20 mouse cellular contexts compared by ENCODE assay signal in the genomic region with DNA sequence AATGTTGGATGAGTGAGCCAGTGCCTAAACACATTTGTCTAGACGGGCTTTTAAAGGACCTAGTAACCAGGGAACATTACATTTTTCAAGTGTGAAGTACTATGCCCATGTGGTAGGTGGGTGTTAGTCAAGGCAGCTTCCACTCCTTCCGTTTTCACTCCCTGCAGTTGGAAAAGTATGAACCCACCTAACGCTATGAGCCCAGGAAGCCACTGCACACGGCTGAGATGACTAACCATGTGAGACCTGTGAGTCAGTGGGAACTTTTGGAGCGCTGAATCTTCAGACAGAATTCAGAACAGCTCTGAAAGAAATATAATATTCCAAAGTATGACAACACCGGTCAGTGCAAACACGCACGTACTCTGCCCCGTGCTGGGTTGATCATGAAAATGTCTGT.
A peak's percentile ranks its signal among the peaks of the same experiment; 100 is the strongest.
DNase-seq lines count a peak whose midpoint lies in the region.
"Had no signal": no experiment of that assay in that cellular context is flagged by ENCODE, and none has a peak within 500 bp of the region (broad histone marks: within the 10 kb centered on the region; RNA-seq: fewer than 3 reads in every experiment).

No protein-coding gene starts in this region.

- intact Hi-C loops in left cerebral cortex, postnatal 10 days (cut with DNase I) = no loop called here
- intact Hi-C loops in left cerebral cortex, postnatal 14 days (cut with DNase I) = no loop called here

- DNase-seq in left cerebral cortex, adult 11 months (ENCODE audit: low spot score) = peak; percentile 35
- DNase-seq in left cerebral cortex, postnatal 10 days (ENCODE audit: extremely low spot score in 1 of 2, low spot score in 2 of 2) = no peak
- DNase-seq in NIH3T3 (ENCODE audit: low read depth) = peak; percentile 8
- peak; percentile 92 for DNase-seq in brain, adult 2 months (ENCODE audit: low read depth, low spot score)
- DNase-seq in left cerebral cortex, postnatal 14 days (ENCODE audit: low spot score in 2 of 2) = peak; percentile 51 to 53
- DNase-seq in lung, adult 18-20 months = no peak
- no peak for DNase-seq in urinary bladder, postnatal 36 days (ENCODE audit: low spot score in 2 of 2)
- DNase-seq: adrenal gland, adult 8-10 months; B cell, adult 2 months; cerebellum, adult 18-20 months; cerebellum, postnatal 14 days; forebrain, postnatal 0 days; gastrocnemius, postnatal 10 days; heart, postnatal 10 days; kidney, adult 9 months; kidney, postnatal 14 days; lung, adult 2 months; lung, postnatal 14 days; midbrain, embryonic 14.5 days; thymus, postnatal 4 days had no signal

Comparison
In these comparisons a context has a peak if more than half of its experiments do, and no peak if none do; other contexts are left out.
1. DNase-seq: peak in left cerebral cortex, adult 11 months (single experiment), NIH3T3 (single experiment), brain, adult 2 months (single experiment) and left cerebral cortex, postnatal 14 days (2 of 2); none in left cerebral cortex, postnatal 10 days (0 of 2), lung, adult 18-20 months (0 of 2) and urinary bladder, postnatal 36 days (0 of 2).